Mouse (Mus musculus): ENCODE results near the gene Gpbar1. TPM values are rescaled to one million over a fixed set of nuclear protein-coding genes. Genes with fewer than 3 reads are reported as not detected.

Gpbar1 gene
- polyA plus RNA-seq, 2 experiments from 2014 or later = 1.1 TPM; not detected in 1

- ATAC-seq = peak; percentile 90
Observed at GRCm38 (mm10) chr1:74295456-74296171, 17.3 kb downstream of the Gpbar1 start.

GRCm38 (mm10) chr1:74296477-74296876 is 18.1 kb downstream of the Gpbar1 start:
- ATAC-seq = no peak

- no peak for ATAC-seq
Observed at GRCm38 (mm10) chr1:74297269-74297668, 18.9 kb downstream of the Gpbar1 start.

DNA sequence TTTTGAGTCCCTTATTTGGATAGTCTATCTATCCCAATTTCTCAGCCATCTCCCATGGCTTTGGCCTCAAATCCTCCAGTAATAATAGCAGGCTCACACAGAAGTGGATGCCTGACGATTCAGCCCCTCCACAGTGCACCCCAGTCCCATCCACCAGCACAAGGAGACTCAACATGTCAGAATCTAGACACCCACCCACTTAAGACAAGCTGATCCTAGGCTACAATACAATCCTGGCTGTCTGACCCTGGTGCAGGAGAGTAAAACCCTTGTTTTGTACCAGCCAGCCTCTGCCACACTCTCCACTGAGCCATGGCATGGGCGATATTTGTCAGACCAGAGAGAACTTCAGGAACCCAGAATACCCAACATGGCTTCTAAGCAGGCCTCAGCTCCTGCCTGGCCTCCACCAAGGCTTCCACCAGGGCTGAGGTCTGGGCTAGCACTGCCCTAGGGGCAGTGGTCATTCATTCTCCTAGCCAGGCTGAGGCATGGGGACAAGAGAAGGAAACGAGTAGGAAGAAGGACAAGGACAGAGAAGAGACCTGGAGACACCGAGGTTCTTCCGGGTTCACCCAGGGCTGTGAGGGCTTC is 19.9 kb downstream of the Gpbar1 start:
- ATAC-seq = no peak

GRCm38 (mm10) chr1:74298996-74299395 is 20.6 kb downstream of the Gpbar1 start:
- no peak for ATAC-seq

DNA sequence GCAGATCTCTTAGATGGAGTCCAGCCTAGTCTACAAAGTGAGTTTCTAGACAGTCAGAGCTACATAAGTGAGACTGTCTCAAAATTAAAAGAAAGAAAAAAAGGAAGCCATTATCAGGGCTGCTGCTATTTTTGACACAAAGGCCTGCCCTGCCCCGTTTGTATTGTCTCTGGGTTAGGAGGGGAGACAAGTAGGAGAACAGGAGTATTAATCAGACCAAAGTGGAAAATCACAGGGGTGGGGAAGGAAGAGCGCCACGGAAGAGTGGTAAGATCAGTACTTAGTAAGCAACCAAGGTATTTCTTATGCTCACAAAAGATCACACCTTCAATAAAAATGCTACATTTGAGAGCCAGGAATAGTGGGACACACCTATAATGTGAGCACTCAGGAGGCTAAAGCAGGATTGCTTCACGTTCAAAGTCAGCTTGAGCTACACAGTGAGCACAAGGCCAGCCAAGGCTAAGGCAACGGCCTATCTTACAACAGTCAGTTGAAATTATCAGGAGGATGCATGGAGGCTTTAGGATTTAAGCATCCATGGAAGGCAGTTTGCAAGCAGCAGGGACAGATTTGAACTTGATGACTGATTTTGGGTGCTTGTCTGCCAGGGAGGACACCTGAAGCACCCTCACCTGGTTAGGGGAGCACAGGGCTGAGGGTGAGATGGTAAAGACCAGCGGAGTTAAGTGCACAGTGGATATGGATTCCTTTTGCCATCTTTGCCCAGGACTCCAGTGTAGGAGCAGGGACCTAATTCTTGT is 22.2 kb downstream of the Gpbar1 start:
- ATAC-seq = no peak

- no peak for ATAC-seq
Observed at GRCm38 (mm10) chr1:74302229-74302628, 23.9 kb downstream of the Gpbar1 start.

- ATAC-seq = no peak
Observed at GRCm38 (mm10) chr1:74302835-74303234, 24.5 kb downstream of the Gpbar1 start.

DNA sequence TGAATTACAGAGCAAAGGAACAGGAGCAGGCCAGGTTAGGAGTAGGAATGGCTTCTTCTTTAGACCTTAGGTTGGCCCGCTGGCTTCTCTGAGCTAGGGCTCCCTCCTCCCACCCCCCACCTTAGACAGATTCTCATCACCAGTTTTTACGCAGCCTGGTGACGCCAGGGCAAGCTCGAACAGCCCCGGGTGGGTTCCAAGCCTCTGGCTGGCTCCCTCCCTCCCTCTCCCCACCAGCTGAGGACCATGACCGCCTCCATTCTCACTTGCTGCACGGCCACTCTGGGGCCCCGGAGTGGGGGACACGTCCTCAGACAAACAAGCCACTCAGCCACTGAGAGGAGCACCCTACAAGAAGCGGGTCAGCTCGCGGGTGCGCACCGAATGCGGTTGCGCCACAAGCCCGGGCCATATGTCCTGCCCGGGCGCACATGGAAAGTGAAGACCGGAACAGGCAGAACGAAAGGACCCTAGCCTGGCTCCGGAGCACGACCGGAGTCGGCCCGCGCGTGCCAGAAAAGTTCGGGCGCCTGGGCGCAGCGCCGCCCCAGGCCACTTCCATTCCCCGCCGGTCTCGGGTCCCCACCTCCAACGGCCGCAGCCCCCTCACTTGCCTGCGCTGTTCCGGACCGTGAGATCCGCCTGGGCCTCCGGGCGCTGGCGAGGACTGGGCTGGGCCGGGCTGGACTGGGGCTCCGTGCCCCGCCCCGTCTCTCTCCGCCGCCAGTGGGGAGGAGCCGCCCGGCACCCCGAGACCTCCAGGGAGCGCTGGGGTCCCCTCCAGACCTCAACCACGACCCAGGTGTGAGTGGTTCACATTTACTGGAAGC is 25.4 kb downstream of the Gpbar1 start:
- ATAC-seq = peak; percentile 67

DNA sequence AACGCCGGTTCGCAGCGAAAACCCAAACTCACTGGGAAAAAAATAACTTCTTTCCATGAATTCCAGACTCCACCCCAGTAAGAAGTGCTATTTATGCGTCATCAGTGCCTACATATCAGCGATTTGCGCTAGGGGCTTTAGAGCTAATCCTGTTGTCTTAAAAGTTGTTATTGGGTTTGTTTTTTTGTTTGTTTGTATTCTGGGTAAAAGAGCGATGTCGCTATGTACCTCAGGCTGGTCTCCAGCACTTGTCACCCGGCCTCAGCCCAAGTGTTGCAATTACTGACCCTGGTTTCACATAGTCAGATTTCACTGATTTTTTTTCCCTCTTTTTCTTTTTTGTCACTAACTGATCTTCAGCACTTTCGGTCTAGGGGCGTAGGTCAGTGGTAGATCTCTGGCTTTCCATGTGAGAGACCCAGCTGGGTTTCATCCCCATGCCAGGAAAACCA is 26.0 kb downstream of the Gpbar1 start:
- peak; percentile 40 for ATAC-seq

GRCm38 (mm10) chr1:74304946-74305345 is 26.6 kb downstream of the Gpbar1 start:
- ATAC-seq = no peak

DNA sequence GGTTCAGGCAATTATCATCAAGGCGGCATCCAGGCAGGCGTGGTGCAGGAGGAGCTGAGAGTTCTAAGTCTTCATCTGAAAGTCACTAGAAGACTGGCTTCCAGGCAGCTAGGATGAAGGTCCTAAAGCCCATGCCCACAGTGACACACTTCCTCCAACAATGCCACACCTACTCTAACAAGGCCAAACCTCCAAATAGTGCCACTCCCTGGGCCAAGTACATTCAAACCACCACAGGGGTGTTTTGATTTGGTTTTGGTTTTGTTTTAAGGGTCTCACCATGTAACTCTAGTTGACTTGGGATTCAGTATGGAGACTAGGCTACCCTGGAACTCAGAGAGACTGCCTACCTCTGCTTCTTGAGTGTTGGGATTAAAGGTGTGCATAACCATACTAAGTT is 27.2 kb downstream of the Gpbar1 start, which contains the start of gene Tmbim1:
TSS of gene Tmbim1 (minus strand) at position 101 of the 400 bp plus-strand sequence.
- no peak for ATAC-seq

DNA sequence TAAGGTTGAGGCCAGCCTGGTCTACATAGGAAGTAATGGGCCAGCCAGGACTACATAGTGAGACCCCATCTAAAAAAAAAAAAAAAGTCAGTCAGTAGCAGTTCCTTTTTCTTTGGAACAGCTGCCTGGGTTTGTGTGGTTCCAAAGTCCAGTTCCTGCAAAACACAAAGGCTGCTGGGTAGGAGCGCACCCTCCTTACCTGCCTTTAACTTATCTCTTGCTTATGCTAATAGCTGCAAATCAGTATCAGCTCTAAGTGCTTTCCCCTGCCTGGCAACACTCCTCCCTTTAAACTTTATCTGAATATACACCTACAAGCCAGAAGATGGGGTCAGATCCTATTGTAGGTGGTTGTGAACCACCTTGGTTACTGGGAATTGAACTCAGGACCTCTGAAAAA is 28.8 kb downstream of the Gpbar1 start:
- ATAC-seq = no peak

- no peak for ATAC-seq
Observed at GRCm38 (mm10) chr1:74308001-74308964, 29.9 kb downstream of the Gpbar1 start.

DNA sequence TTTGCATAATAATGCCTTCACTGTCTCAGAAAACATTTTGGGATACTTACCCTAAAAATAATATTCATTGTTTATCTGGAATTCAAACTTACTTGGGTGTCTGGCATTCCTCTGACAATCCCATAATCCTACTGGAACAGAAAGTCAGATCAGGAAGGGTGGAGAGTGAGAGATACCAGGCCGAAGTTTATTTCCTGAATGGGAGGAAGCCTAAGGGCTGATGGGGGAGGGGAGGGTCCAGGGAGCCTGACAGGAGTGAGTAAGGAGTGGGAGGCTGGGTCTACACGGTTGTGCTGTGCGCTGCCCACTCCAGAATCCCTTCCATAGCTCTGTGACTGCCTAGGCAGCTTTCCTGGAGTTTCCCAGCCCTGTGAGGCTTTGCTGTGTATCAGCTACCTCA is 31.4 kb downstream of the Gpbar1 start:
- no peak for ATAC-seq

- peak; percentile 92 for ATAC-seq
Observed at GRCm38 (mm10) chr1:74313049-74313692, 34.8 kb downstream of the Gpbar1 start.

DNA sequence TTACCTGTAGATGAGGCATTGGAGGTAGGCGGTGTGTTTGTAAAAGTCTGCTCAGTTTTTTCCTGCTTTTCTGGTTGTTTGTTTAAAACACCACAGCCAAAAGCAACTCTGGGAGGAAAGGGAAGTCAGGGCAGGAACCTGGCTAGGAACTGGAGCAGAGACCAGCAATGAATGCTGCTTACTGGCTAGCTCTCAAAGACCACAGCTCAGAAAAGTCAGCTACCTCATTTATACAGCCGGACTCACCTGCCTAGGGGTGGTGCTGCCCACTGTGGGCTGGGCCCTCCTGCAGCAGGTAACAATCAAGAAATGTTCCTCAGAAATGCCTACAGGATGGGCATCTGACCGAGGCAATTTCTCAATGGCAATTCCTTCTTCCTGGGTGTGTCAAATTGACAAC is 36.4 kb downstream of the Gpbar1 start:
- no peak for ATAC-seq

GRCm38 (mm10) chr1:74316114-74316827 is 37.9 kb downstream of the Gpbar1 start:
- ATAC-seq = peak; percentile 61

GRCm38 (mm10) chr1:74318711-74319110 is 40.4 kb downstream of the Gpbar1 start:
- no peak for ATAC-seq

DNA sequence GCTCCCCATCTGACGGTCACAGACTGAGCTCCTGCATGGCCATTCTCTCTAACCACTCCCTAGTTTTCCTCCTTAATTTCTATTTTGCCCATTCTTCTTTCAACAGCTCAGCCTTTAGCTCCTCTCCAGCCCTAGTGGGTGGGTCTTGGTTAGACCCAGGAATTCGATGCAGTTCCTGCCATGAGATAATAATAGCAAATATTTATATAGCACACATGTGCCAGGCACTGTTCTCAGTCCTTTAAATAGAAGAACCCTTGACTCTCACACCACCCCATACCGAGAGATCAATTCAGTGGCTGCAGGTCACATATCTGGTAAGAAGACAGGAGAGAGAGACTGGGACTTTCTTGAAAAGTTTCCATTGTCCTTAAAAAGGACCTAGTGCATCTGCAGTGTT is 43.0 kb downstream of the Gpbar1 start:
- ATAC-seq = no peak
